ENCODE assay signal across 20 mouse cellular contexts in genomic region chr11:79230251-79230570, GRCm38 (mm10). TPM values are rescaled to one million over a fixed set of nuclear protein-coding genes. Genes with fewer than 3 reads are reported as not detected.
DNase-seq lines count a peak whose midpoint lies in the region; ATAC-seq and TF ChIP-seq lines count a peak whose summit lies in the region.
"Had no signal": no experiment of that assay in that cellular context is flagged by ENCODE, and none has a peak within 500 bp of the region (broad histone marks: within the 10 kb centered on the region; RNA-seq: fewer than 3 reads in every experiment).

No protein-coding gene starts in this region.

- no peak for DNase-seq in hindbrain, postnatal 0 days (ENCODE audit: low spot score)
- DNase-seq in hindbrain, embryonic 14.5 days (ENCODE audit: low spot score): no peak
- DNase-seq in lung, postnatal 0 days (ENCODE audit: low spot score): no peak
- DNase-seq in B cell, adult 2 months: no peak
- DNase-seq: liver, embryonic 13.5 days had no signal

- H3K4me1 ChIP-seq in hindbrain, postnatal 0 days (ENCODE audit: insufficient read depth, low read length): no peaks in the 10 kb centered on the region
- no peaks in the 10 kb centered on the region for H3K4me1 ChIP-seq in hindbrain, embryonic 14.5 days (replicated peaks; ENCODE audit: control insufficient read depth, insufficient read depth, low read length)
- H3K4me1 ChIP-seq in intestine, embryonic 16.5 days (ENCODE audit: control insufficient read depth, insufficient read depth, low read length): peaks cover 9% of the 10 kb centered on the region; the same call in 1 of the 2 replicates
- peaks cover 37% of the 10 kb centered on the region for H3K4me1 ChIP-seq in kidney, embryonic 15.5 days
- peaks cover 19% of the 10 kb centered on the region for H3K4me1 ChIP-seq in limb, embryonic 15.5 days
- H3K4me1 ChIP-seq in lung, postnatal 0 days (ENCODE audit: insufficient read depth, low read depth, low read length): no peaks in the 10 kb centered on the region
- H3K4me1 ChIP-seq: forebrain, embryonic 13.5 days; liver, embryonic 13.5 days; neural tube, embryonic 12.5 days had no signal

- no peak overlapping the region for H3K4me2 ChIP-seq in hindbrain, postnatal 0 days (ENCODE audit: low read depth, low read length)
- no peak overlapping the region for H3K4me2 ChIP-seq in hindbrain, embryonic 14.5 days (replicated peaks)
- no peak overlapping the region for H3K4me2 ChIP-seq in intestine, embryonic 16.5 days (ENCODE audit: low read depth, low read length)
- H3K4me2 ChIP-seq in kidney, embryonic 15.5 days: 0 out of 2 replicates have a peak overlapping the region, but pooled peaks have one; percentile 22
- H3K4me2 ChIP-seq in limb, embryonic 15.5 days: no peak overlapping the region
- H3K4me2 ChIP-seq in lung, postnatal 0 days (replicated peaks; ENCODE audit: low read depth, low read length): no peak overlapping the region
- H3K4me2 ChIP-seq: embryonic facial prominence, embryonic 12.5 days; forebrain, embryonic 13.5 days; liver, embryonic 13.5 days; lung, embryonic 15.5 days; midbrain, embryonic 11.5 days; neural tube, embryonic 12.5 days had no signal

- H3K27me3 ChIP-seq in hindbrain, postnatal 0 days (ENCODE audit: insufficient read depth, low read length): no peaks in the 10 kb centered on the region
- H3K27me3 ChIP-seq in hindbrain, embryonic 14.5 days (ENCODE audit: control insufficient read depth, insufficient read depth, low read length): no peaks in the 10 kb centered on the region
- no peaks in the 10 kb centered on the region for H3K27me3 ChIP-seq in intestine, embryonic 16.5 days (replicated peaks; ENCODE audit: control insufficient read depth, insufficient read depth, low read length)
- no peaks in the 10 kb centered on the region for H3K27me3 ChIP-seq in kidney, embryonic 15.5 days
- no peaks in the 10 kb centered on the region for H3K27me3 ChIP-seq in limb, embryonic 15.5 days
- H3K27me3 ChIP-seq in lung, postnatal 0 days (replicated peaks; ENCODE audit: insufficient read depth, low read length): no peaks in the 10 kb centered on the region
- H3K27me3 ChIP-seq: embryonic facial prominence, embryonic 12.5 days; forebrain, embryonic 13.5 days; liver, embryonic 13.5 days; lung, embryonic 15.5 days; neural tube, embryonic 12.5 days had no signal

- ATAC-seq in hindbrain, postnatal 0 days: no peak
- no peak for ATAC-seq in hindbrain, embryonic 14.5 days (ENCODE audit: low FRiP score)
- ATAC-seq in intestine, embryonic 16.5 days: no peak
- ATAC-seq in kidney, embryonic 15.5 days (replicated peaks; ENCODE audit: low FRiP score): no peak; the same call in 1 of the 2 replicates
- no peak for ATAC-seq in limb, embryonic 15.5 days (ENCODE audit: insufficient number of reproducible peaks, low FRiP score, low TSS enrichment, low read depth)
- no peak for ATAC-seq in lung, postnatal 0 days
- ATAC-seq: activated CD4-positive, CD25-positive, alpha-beta regulatory T cell, adult 4 months; forebrain, embryonic 13.5 days; inflammation-experienced regulatory T-cells, adult 6 months had no signal

- no peaks in the 10 kb centered on the region for H3K36me3 ChIP-seq in hindbrain, postnatal 0 days (ENCODE audit: insufficient read depth, low read length)
- no peaks in the 10 kb centered on the region for H3K36me3 ChIP-seq in hindbrain, embryonic 14.5 days (replicated peaks; ENCODE audit: control insufficient read depth, insufficient read depth)
- H3K36me3 ChIP-seq in intestine, embryonic 16.5 days (ENCODE audit: control insufficient read depth, insufficient read depth, low read length): no peaks in the 10 kb centered on the region
- no peaks in the 10 kb centered on the region for H3K36me3 ChIP-seq in kidney, embryonic 15.5 days
- H3K36me3 ChIP-seq in limb, embryonic 15.5 days: no peaks in the 10 kb centered on the region
- no peaks in the 10 kb centered on the region for H3K36me3 ChIP-seq in lung, postnatal 0 days (ENCODE audit: insufficient read depth, low read length)
- H3K36me3 ChIP-seq: embryonic facial prominence, embryonic 12.5 days; G1E; liver, embryonic 13.5 days; lung, embryonic 15.5 days; neural tube, embryonic 12.5 days had no signal

- H3K9ac ChIP-seq in hindbrain, postnatal 0 days (replicated peaks; ENCODE audit: low read length): no peak overlapping the region
- H3K9ac ChIP-seq in hindbrain, embryonic 14.5 days: no peak overlapping the region
- no peak overlapping the region for H3K9ac ChIP-seq in intestine, embryonic 16.5 days (ENCODE audit: low read depth, low read length)
- H3K9ac ChIP-seq in kidney, embryonic 15.5 days: no peak overlapping the region
- no peak overlapping the region for H3K9ac ChIP-seq in limb, embryonic 15.5 days
- H3K9ac ChIP-seq in lung, postnatal 0 days (replicated peaks; ENCODE audit: low read depth): no peak overlapping the region
- H3K9ac ChIP-seq: embryonic facial prominence, embryonic 12.5 days; forebrain, embryonic 13.5 days; liver, embryonic 13.5 days; lung, embryonic 15.5 days; neural tube, embryonic 12.5 days had no signal

- peak overlapping the region; percentile 18; the same call in 1 of the 2 replicates for H3K27ac ChIP-seq in hindbrain, postnatal 0 days
- H3K27ac ChIP-seq in hindbrain, embryonic 14.5 days: no peak overlapping the region
- peak overlapping the region; percentile 92; the same call in 1 of the 2 replicates for H3K27ac ChIP-seq in intestine, embryonic 16.5 days (ENCODE audit: low read length)
- H3K27ac ChIP-seq in kidney, embryonic 15.5 days: peak overlapping the region; percentile 91
- peak overlapping the region; percentile 57 for H3K27ac ChIP-seq in limb, embryonic 15.5 days
- no peak overlapping the region for H3K27ac ChIP-seq in lung, postnatal 0 days (ENCODE audit: low read length)
- H3K27ac ChIP-seq: embryonic facial prominence, embryonic 12.5 days; forebrain, embryonic 13.5 days; layer of hippocampus, adult 2 months; left cerebral cortex, adult 2 months; liver, embryonic 13.5 days; lung, embryonic 15.5 days; macrophage; neural tube, embryonic 12.5 days had no signal

- 70% methylated on average over 13 of the region's 13 CpGs for WGBS in hindbrain, postnatal 0 days
- 92% methylated on average over 13 of the region's 13 CpGs for WGBS in hindbrain, embryonic 14.5 days
- 90% methylated on average over 13 of the region's 13 CpGs for WGBS in intestine, embryonic 16.5 days
- 65% methylated on average over 13 of the region's 13 CpGs for WGBS in kidney, embryonic 15.5 days
- 84% methylated on average over 13 of the region's 13 CpGs for WGBS in limb, embryonic 15.5 days
- 82% methylated on average over 13 of the region's 13 CpGs for WGBS in lung, postnatal 0 days

- no peaks in the 10 kb centered on the region for H3K9me3 ChIP-seq in hindbrain, postnatal 0 days (ENCODE audit: low read length)
- no peaks in the 10 kb centered on the region for H3K9me3 ChIP-seq in hindbrain, embryonic 14.5 days (ENCODE audit: control insufficient read depth, low read length)
- H3K9me3 ChIP-seq in intestine, embryonic 16.5 days (ENCODE audit: control insufficient read depth, low read length): no peaks in the 10 kb centered on the region
- H3K9me3 ChIP-seq in kidney, embryonic 15.5 days (replicated peaks): no peaks in the 10 kb centered on the region
- H3K9me3 ChIP-seq in limb, embryonic 15.5 days: no peaks in the 10 kb centered on the region
- no peaks in the 10 kb centered on the region for H3K9me3 ChIP-seq in lung, postnatal 0 days (ENCODE audit: low read length)
- H3K9me3 ChIP-seq: embryonic facial prominence, embryonic 12.5 days; forebrain, embryonic 13.5 days; G1E; liver, embryonic 13.5 days; lung, embryonic 15.5 days; neural tube, embryonic 12.5 days had no signal

- no peak overlapping the region for H3K4me3 ChIP-seq in hindbrain, postnatal 0 days (ENCODE audit: low read length)
- no peak overlapping the region for H3K4me3 ChIP-seq in hindbrain, embryonic 14.5 days (replicated peaks; ENCODE audit: low read length)
- H3K4me3 ChIP-seq in intestine, embryonic 16.5 days (ENCODE audit: low read length): no peak overlapping the region
- no peak overlapping the region for H3K4me3 ChIP-seq in kidney, embryonic 15.5 days (replicated peaks)
- H3K4me3 ChIP-seq in limb, embryonic 15.5 days: no peak overlapping the region
- H3K4me3 ChIP-seq in lung, postnatal 0 days (ENCODE audit: low read depth, low read length): no peak overlapping the region
- H3K4me3 ChIP-seq: embryonic facial prominence, embryonic 12.5 days; erythroblast, embryonic 14.5 days; forebrain, embryonic 13.5 days; layer of hippocampus, adult 2 months; left cerebral cortex, adult 2 months; liver, embryonic 13.5 days; lung, embryonic 15.5 days; neural tube, embryonic 12.5 days had no signal

- TF ChIP-seq EP300 in lung, postnatal 0 days (IDR thresholded peaks at IDR 0.05): no peak

- TF ChIP-seq CTCF in hindbrain, postnatal 0 days (IDR thresholded peaks at IDR 0.05; ENCODE audit: low read depth): no peak
- no peak for TF ChIP-seq CTCF in lung, postnatal 0 days (IDR thresholded peaks at IDR 0.05)

RNA-seq across cellular contexts. Expression of gene Wsb1, which starts 24.3 kb away (rescaled TPM):
- 202 and 216 TPM in 2 replicates for total RNA-seq in hindbrain, postnatal 0 days (2014; rRNA removed)
- polyA plus RNA-seq in hindbrain, postnatal 0 days (2015; fragmentation: Nextera tagmentation; extraction: Ambion mirVana): 202 and 245 TPM in 2 replicates
- polyA plus RNA-seq in hindbrain, embryonic 14.5 days (2014; fragmentation: Nextera tagmentation; extraction: Ambion mirVana): 583 and 597 TPM in 2 replicates
- polyA plus RNA-seq in intestine, embryonic 16.5 days (2015; fragmentation: Nextera tagmentation; extraction: Ambion mirVana): 149 and 158 TPM in 2 replicates
- 316 and 358 TPM in 2 replicates for polyA plus RNA-seq in kidney, embryonic 15.5 days (2015; fragmentation: Nextera tagmentation; extraction: Ambion mirVana)
- 248 and 274 TPM in 2 replicates for polyA plus RNA-seq in limb, embryonic 15.5 days (2015; fragmentation: Nextera tagmentation; extraction: Ambion mirVana)
- 134 and 144 TPM in 2 replicates for polyA plus RNA-seq in lung, postnatal 0 days (2015; fragmentation: Nextera tagmentation; extraction: Ambion mirVana)

Comparison
In these comparisons a context has a peak if more than half of its experiments do, and no peak if none do; other contexts are left out.
1. H3K27ac ChIP-seq: peak in hindbrain, postnatal 0 days (single experiment), intestine, embryonic 16.5 days (single experiment), kidney, embryonic 15.5 days (single experiment) and limb, embryonic 15.5 days (single experiment); none in hindbrain, embryonic 14.5 days (single experiment) and lung, postnatal 0 days (single experiment).